Mouse (Mus musculus): ENCODE measurements around the gene Nsmf. TPM values are rescaled to one million over a fixed set of nuclear protein-coding genes. Genes with fewer than 3 reads are reported as not detected.

The Nsmf gene
- polyA plus RNA-seq, 1 experiment = 69.1 TPM

DNA sequence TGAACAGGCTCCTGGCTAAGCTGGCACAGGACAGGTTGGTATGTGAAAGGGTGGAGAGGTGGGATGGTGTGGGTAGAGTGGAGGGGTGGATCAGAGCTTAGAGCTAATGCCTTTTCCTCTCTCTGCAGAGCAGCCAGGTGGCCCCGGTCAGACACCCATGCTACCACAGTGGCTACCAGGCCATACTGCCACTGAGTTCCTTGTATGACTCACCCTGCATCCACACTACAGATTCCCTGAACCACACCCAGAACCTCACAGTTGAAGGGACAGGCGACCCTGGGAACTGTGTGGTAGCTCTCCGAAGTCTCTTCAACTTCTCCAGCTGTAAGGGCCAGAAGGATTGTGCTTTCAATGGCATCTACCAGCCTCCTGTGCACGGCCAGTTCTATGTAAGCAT lies 29.5 kb downstream of the Nsmf start:
- Histone ChIP-seq H3K27ac (ENCODE audit: control insufficient read depth, insufficient read depth, low read depth, low read length) (no peak overlapping the region), H3K4me1 (ENCODE audit: control insufficient read depth, insufficient read depth, low read length) (no peaks in the 10 kb centered on the region), H3K36me3 (ENCODE audit: control insufficient read depth, insufficient read depth, low read length) (no peaks in the 10 kb centered on the region), H3K4me3 (ENCODE audit: control insufficient read depth, low read depth, low read length) (no peak overlapping the region), H3K27me3 (ENCODE audit: control insufficient read depth, insufficient read depth, low read length) (no peaks in the 10 kb centered on the region)
- TF ChIP-seq POLR2A (IDR thresholded peaks at IDR 0.05; ENCODE audit: control insufficient read depth, low read depth, low read length) = no peak
- no peak for TF ChIP-seq CTCF (IDR thresholded peaks at IDR 0.05; ENCODE audit: control insufficient read depth, insufficient read depth, insufficient replicate concordance, low read depth, low read length)

GRCm38 (mm10) chr2:25085571-25085970 lies 31.4 kb downstream of the Nsmf start:
- Histone ChIP-seq H3K27ac (ENCODE audit: control insufficient read depth, insufficient read depth, low read depth, low read length) (no peak overlapping the region), H3K27me3 (ENCODE audit: control insufficient read depth, insufficient read depth, low read length) (no peaks in the 10 kb centered on the region), H3K4me3 (ENCODE audit: control insufficient read depth, low read depth, low read length) (no peak overlapping the region), H3K36me3 (ENCODE audit: control insufficient read depth, insufficient read depth, low read length) (no peaks in the 10 kb centered on the region), H3K4me1 (ENCODE audit: control insufficient read depth, insufficient read depth, low read length) (no peaks in the 10 kb centered on the region)
- TF ChIP-seq POLR2A (IDR thresholded peaks at IDR 0.05; ENCODE audit: control insufficient read depth, low read depth, low read length) (no peak), CTCF (IDR thresholded peaks at IDR 0.05; ENCODE audit: control insufficient read depth, insufficient read depth, insufficient replicate concordance, low read depth, low read length) (no peak)

DNA sequence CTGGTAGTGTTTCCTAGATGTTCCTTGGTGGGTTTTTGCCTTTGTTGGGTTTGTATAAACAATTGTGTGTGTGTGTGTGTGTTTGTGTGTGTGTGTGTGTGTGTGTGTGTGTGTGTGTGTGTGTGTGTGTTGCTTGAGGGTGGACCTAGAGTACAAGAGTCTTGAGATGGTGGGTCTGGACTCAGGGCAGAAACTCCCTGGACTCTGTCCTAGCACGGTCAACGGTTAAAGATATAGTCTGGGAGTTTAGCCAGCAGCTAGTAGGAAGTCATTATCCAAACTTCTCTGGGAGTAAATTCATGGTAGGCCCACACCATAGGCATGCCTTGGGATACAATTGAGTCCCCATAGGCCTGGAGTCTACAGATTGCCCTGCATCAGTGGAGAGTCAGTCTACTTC lies 33.7 kb downstream of the Nsmf start:
- H3K27ac ChIP-seq (ENCODE audit: control insufficient read depth, insufficient read depth, low read depth, low read length) = no peak overlapping the region
- H3K36me3 ChIP-seq (ENCODE audit: control insufficient read depth, insufficient read depth, low read length) = no peaks in the 10 kb centered on the region
- TF ChIP-seq POLR2A (IDR thresholded peaks at IDR 0.05; ENCODE audit: control insufficient read depth, low read depth, low read length) (no peak), CTCF (IDR thresholded peaks at IDR 0.05; ENCODE audit: control insufficient read depth, insufficient read depth, insufficient replicate concordance, low read depth, low read length) (no peak)
- no peaks in the 10 kb centered on the region for H3K27me3 ChIP-seq (ENCODE audit: control insufficient read depth, insufficient read depth, low read length)
- no peak overlapping the region for H3K4me3 ChIP-seq (ENCODE audit: control insufficient read depth, low read depth, low read length)
- no peaks in the 10 kb centered on the region for H3K4me1 ChIP-seq (ENCODE audit: control insufficient read depth, insufficient read depth, low read length)

DNA sequence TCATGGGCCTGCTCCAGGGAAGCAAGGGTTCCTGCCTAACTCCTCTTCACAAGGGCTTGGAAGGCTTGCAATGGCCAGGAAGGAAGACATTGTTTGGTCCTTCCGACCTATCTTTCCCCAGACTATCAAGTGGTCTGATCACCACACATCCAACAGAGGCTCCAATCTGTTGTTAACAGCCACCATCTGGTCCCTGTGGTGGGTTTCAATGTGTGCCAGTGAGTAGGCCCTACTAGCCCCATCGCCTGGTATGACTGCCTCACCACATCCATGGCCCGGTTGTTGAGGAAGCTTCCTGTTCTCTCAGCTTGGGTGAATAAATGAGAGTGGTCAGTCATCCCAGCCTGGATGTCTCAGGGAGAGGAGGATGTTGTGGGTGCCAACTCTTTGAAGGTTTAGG lies 34.5 kb downstream of the Nsmf start:
- Histone ChIP-seq H3K4me3 (ENCODE audit: control insufficient read depth, low read depth, low read length) (no peak overlapping the region), H3K27me3 (ENCODE audit: control insufficient read depth, insufficient read depth, low read length) (no peaks in the 10 kb centered on the region), H3K36me3 (ENCODE audit: control insufficient read depth, insufficient read depth, low read length) (no peaks in the 10 kb centered on the region), H3K27ac (ENCODE audit: control insufficient read depth, insufficient read depth, low read depth, low read length) (no peak overlapping the region), H3K4me1 (ENCODE audit: control insufficient read depth, insufficient read depth, low read length) (no peaks in the 10 kb centered on the region)
- no peak for TF ChIP-seq CTCF (IDR thresholded peaks at IDR 0.05; ENCODE audit: control insufficient read depth, insufficient read depth, insufficient replicate concordance, low read depth, low read length)
- no peak for TF ChIP-seq POLR2A (IDR thresholded peaks at IDR 0.05; ENCODE audit: control insufficient read depth, low read depth, low read length)

DNA sequence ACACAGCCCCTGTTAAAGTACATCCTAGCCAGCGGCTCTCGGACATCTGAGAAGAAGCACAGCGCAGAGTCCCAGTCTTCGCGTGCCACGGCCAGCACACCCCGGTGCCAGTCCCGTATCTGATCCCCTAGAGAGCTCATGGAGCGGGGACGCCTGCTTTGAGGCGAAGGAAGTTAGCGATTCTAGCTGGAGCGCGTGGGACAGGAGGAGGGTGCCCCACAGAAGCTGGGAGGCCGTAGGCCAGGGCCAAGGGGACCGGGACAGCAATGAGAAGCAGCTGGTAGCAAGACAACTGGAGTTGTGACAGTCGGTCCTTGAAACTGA lies 40.6 kb downstream of the Nsmf start:
- H3K4me1 ChIP-seq (ENCODE audit: control insufficient read depth, insufficient read depth, low read length) = peaks cover 6% of the 10 kb centered on the region
- H3K27me3 ChIP-seq (ENCODE audit: control insufficient read depth, insufficient read depth, low read length) = no peaks in the 10 kb centered on the region
- no peaks in the 10 kb centered on the region for H3K36me3 ChIP-seq (ENCODE audit: control insufficient read depth, insufficient read depth, low read length)
- H3K4me3 ChIP-seq (ENCODE audit: control insufficient read depth, low read depth, low read length) = peak overlapping the region; percentile 0
- no peak overlapping the region for H3K27ac ChIP-seq (ENCODE audit: control insufficient read depth, insufficient read depth, low read depth, low read length)
- TF ChIP-seq POLR2A (IDR thresholded peaks at IDR 0.05; ENCODE audit: control insufficient read depth, low read depth, low read length) (no peak), CTCF (IDR thresholded peaks at IDR 0.05; ENCODE audit: control insufficient read depth, insufficient read depth, insufficient replicate concordance, low read depth, low read length) (no peak)

DNA sequence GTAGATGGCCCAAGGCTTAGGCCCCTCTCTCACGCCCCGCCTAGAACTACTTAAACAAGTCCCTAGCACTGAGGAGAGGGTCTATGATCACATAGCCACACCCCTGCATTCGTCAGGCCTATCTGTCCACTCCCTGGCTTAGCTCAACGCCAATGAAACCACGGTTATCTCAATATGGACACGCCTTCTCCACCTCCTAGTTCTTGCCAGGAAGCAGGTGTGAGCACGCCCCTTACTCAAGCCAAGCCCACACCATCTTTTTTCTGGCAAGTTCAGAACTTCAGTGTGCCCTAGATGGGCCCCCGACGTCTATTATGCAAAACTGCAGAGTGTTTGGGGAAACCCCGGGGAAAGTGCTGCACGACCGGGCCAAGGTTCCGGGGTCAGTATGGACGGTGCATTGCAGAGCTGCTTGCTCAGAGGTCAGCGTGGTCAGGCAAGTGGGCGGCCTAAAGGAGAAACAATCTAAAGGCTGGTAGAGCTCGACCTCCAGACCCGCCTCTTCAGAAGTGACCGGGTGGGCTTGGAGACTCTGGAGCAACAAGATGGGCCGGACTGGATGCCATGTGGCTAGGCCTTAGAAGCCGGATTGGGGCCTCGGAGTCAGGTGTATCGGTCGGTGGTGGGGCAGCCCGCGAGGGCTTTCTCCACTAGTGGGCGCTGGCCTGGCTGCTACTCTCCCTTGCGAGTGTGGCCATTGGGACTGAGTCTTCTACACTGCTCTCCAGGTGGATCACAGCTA lies 41.1 kb downstream of the Nsmf start, which contains the start of gene Noxa1:
TSS of gene Noxa1 (minus strand) at position 41 of the 742 bp plus-strand sequence.
- no peaks in the 10 kb centered on the region for H3K27me3 ChIP-seq (ENCODE audit: control insufficient read depth, insufficient read depth, low read length)
- H3K27ac ChIP-seq (ENCODE audit: control insufficient read depth, insufficient read depth, low read depth, low read length) = no peak within 1 kb of the TSS
- TF ChIP-seq POLR2A (IDR thresholded peaks at IDR 0.05; ENCODE audit: control insufficient read depth, low read depth, low read length) (no peak), CTCF (IDR thresholded peaks at IDR 0.05; ENCODE audit: control insufficient read depth, insufficient read depth, insufficient replicate concordance, low read depth, low read length) (peak; percentile 41; the same call in 1 of the 2 replicates)
- peak within 1 kb of the TSS; percentile 30 for H3K4me3 ChIP-seq (ENCODE audit: control insufficient read depth, low read depth, low read length)
- H3K36me3 ChIP-seq (ENCODE audit: control insufficient read depth, insufficient read depth, low read length) = no peaks in the 10 kb centered on the region
- H3K4me1 ChIP-seq (ENCODE audit: control insufficient read depth, insufficient read depth, low read length) = peaks cover 6% of the 10 kb centered on the region

GRCm38 (mm10) chr2:25098005-25098615 lies 44.0 kb downstream of the Nsmf start:
- H3K27me3 ChIP-seq (ENCODE audit: control insufficient read depth, insufficient read depth, low read length) = no peaks in the 10 kb centered on the region
- no peak for TF ChIP-seq POLR2A (IDR thresholded peaks at IDR 0.05; ENCODE audit: control insufficient read depth, low read depth, low read length)
- no peak for TF ChIP-seq CTCF (IDR thresholded peaks at IDR 0.05; ENCODE audit: control insufficient read depth, insufficient read depth, insufficient replicate concordance, low read depth, low read length)
- no peaks in the 10 kb centered on the region for H3K36me3 ChIP-seq (ENCODE audit: control insufficient read depth, insufficient read depth, low read length)
- H3K4me3 ChIP-seq (ENCODE audit: control insufficient read depth, low read depth, low read length) = no peak overlapping the region
- peaks cover 6% of the 10 kb centered on the region for H3K4me1 ChIP-seq (ENCODE audit: control insufficient read depth, insufficient read depth, low read length)
- H3K27ac ChIP-seq (ENCODE audit: control insufficient read depth, insufficient read depth, low read depth, low read length) = no peak overlapping the region

Measured in testis, adult 2 months (tissue).